Mouse (Mus musculus) brain, embryonic 14.5 days (tissue): Measurements from ENCODE around the gene Klrb1f. TPM values are rescaled to one million over a fixed set of nuclear protein-coding genes. Genes with fewer than 3 reads are reported as not detected.
"Not testable (repeated sequence)": the region's sequence is repeated elsewhere in the genome, so short reads cannot be mapped to it uniquely, and the experiment has no call there.

Source experiments
- DNase-seq: peaks from one replicate; pipeline ENCODE4 v3.0.0-alpha.2; 2011; ENCODE audit warnings: low read depth
- CTCF ChIP-seq: fragments of 200-500 bp; IDR thresholded peaks from 2 replicates; pipeline ENCODE4 v1.5.1; 2012; ENCODE audit warnings: inconsistent platforms, mild to moderate bottlenecking, moderate library complexity, borderline replicate concordance; ENCODE audit not compliant: insufficient read depth, insufficient read length; ENCODE audit errors: extremely low read depth
- POLR2A ChIP-seq: fragments of 200-500 bp; IDR thresholded peaks from 2 replicates; pipeline ENCODE4 v1.6.1; 2012; ENCODE audit warnings: mild to moderate bottlenecking, inconsistent platforms, borderline replicate concordance; ENCODE audit not compliant: poor library complexity, insufficient read depth, insufficient read length, severe bottlenecking; ENCODE audit errors: extremely low read depth
- polyA plus RNA-seq: library from polyadenylated mRNA; depleted of rRNA; stranded (reverse); fragments of >200 nt; gene quantifications from 2 replicates; pipeline ENCODE4 v1.2.3, GENCODE M21; 2012; rRNA removed

The Klrb1f gene
- polyA plus RNA-seq, 1 experiment = 0.15 TPM

DNA sequence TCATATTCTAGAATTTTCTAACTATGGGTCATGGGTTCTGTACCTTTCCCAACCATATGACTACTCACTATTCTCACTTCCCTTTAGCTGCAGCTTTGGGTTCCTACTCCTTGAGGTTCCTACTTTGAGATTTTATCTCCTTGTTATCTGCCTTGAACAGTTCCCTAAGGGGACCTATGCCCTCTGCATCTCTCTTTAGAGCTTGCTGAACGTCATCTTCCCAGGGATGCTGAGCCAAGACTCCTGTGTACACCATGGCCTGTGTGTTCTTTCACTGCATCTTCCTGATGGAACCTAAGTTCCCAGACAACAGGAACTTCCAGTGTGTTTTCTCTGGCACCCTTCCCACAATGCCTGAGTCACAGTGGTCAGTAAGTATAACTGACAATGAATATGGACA lies 52.2 kb downstream of the Klrb1f start:
- TF ChIP-seq CTCF (no peak), POLR2A (no peak)
- DNase-seq = no peak

DNA sequence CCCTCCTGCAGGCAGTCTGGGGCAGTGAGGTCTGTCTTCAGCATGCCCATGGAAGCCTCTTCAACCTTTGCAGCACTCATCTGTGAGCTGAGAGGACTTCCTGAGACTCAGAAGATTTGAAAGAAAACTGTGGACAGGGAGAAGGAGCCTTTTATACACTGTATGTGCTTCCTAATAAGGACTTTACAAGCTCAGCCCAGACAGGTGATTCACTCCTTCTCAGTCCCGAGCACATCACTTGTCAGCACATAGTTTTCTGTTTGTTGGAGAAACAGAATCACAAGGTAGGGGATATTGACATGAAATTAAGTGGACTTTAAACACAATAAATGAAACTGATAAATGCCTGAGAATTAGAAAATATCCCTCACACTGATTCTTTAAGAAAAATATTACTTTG lies 55.1 kb downstream of the Klrb1f start, which contains the start of gene Clec2e:
TSS of gene Clec2e (minus strand) at position 120 of the 400 bp plus-strand sequence.
- DNase-seq = not testable (repeated sequence)

DNA sequence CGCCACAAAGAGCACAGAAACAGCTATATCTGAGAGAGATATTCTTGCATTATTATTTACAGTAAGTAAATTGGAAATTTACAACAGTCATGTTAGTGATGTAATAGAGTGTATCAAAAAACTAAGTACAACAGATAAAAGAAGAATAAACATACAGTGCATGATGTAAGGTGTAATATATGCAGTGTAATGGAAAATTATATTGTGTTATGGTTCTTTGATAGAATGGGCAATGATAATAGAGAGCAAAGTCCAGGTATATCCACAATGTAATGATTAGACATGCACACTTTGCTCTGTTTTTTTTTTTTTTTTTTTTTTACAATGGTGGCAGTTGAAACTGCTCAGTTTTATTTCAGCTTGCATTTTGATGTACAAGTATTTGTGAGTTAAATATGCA lies 55.9 kb downstream of the Klrb1f start:
- TF ChIP-seq POLR2A (no peak), CTCF (no peak)
- no peak for DNase-seq

DNA sequence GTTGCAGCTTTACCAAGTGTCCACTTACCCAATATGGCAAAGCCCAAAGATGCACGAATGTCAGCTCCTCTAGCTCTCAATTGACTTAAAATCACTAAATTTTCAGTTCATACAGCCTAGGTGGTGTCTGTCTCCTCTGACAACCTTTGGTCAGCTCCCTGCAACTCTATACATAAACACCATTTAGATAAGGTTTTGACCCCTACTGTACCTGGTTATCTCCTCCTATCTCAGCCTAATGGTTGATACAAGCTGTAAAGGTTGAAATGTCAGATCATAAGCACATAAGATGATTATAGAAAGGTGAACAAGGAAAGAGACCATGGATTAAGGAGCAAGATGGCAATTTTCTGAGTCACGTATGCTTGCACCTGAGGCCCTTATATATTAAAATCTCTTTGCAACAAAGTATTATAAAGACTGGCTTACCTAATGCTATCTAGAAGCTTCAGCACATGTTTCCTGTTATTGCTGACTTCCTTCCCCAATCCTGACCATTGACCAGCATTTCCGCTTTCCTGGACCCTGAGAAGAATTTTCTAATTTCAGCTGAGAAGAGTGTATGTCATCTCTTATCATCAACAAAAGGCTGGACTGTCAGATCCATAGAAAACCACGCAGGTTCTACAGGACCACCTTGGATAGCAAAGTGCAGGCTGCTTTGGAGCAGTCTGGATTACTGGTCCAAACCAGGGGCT lies 57.3 kb downstream of the Klrb1f start:
- DNase-seq = no peak
- TF ChIP-seq POLR2A = no peak
- TF ChIP-seq CTCF = no peak

Other genes with a start within 250 kb of the Klrb1f start
- not detected in 2 replicates for gene Gm44511, start 219.6 kb upstream of the Klrb1f start, polyA plus RNA-seq
- gene Klrb1b, start 219.6 kb upstream of the Klrb1f start, polyA plus RNA-seq = 0.05 TPM in 1 of 2 replicates, not detected in the other
- gene Clec2i, start 158.3 kb upstream of the Klrb1f start, polyA plus RNA-seq = not detected in 2 replicates
- gene BC035044, start 154.8 kb upstream of the Klrb1f start, polyA plus RNA-seq = 0.30 and 0.49 TPM in 2 replicates
- 0.19 TPM in 1 of 2 replicates, not detected in the other for gene Clec2g, start 111.5 kb upstream of the Klrb1f start, polyA plus RNA-seq
- gene Clec2e, start 55.0 kb downstream of the Klrb1f start, polyA plus RNA-seq = 0.06 TPM in 1 of 2 replicates, not detected in the other
- gene Clec2d, start 134.7 kb downstream of the Klrb1f start, polyA plus RNA-seq = 1.9 and 2.1 TPM in 2 replicates
- not detected in 2 replicates for gene Cd69, start 229.5 kb downstream of the Klrb1f start, polyA plus RNA-seq